Mouse (Mus musculus) liver, embryonic 14.5 days (tissue): ENCODE data around the gene Sugct. TPM values are rescaled to one million over a fixed set of nuclear protein-coding genes. Genes with fewer than 3 reads are reported as not detected.

Source experiments
- ATAC-seq: fragments of 200-750 bp; cut with Nextera tagmentation; 2 replicates; pipeline ENCODE4 v1.8.0; 2017; ENCODE audit warnings: moderate number of reproducible peaks, mild to moderate bottlenecking, moderate library complexity; ENCODE audit not compliant: insufficient read depth
- DNase-seq, 3 experiments: peaks; one replicate each; pipeline ENCODE4 v3.0.0-alpha.2; 2012 to 2013; ENCODE audit warnings: low read depth in 3 of 3, low spot score in 3 of 3
- H3K27ac ChIP-seq: fragments of 300-500 bp; sonication (generic); 2 replicates; pipeline ENCODE4 v1.5.1; 2014; ENCODE audit warnings: moderate library complexity, mild to moderate bottlenecking, control low read depth, inconsistent platforms
- H3K27me3 ChIP-seq: fragments of 300-500 bp; sonication (generic); 2 replicates; pipeline ENCODE4 v1.6.1; 2014; ENCODE audit warnings: mild to moderate bottlenecking, low read length, moderate library complexity; ENCODE audit not compliant: control insufficient read depth, insufficient read depth
- H3K36me3 ChIP-seq: fragments of 300-500 bp; sonication (generic); replicated peaks from 2 replicates; pipeline ENCODE4 v1.6.1; 2014; ENCODE audit warnings: low read depth; ENCODE audit not compliant: control insufficient read depth, insufficient read depth
- H3K4me1 ChIP-seq, 2 experiments: fragments of 200-500 bp in 1 of 2; fragments of 300-500 bp in 1 of 2; sonication (generic) in 1 of 2; replicated peaks; 2 replicates each; pipeline ENCODE4 v1.6.1; 2012 to 2014; ENCODE audit warnings: antibody characterized with exemption in 1 of 2, inconsistent platforms in 1 of 2, low read length in 1 of 2; ENCODE audit not compliant: control insufficient read depth in 2 of 2, insufficient read depth in 2 of 2
- H3K4me2 ChIP-seq: fragments of 300-500 bp; sonication (generic); 2 replicates; pipeline ENCODE4 v1.6.1; 2014; ENCODE audit warnings: low read depth, mild to moderate bottlenecking, control low read depth, moderate library complexity
- H3K4me3 ChIP-seq, 2 experiments: fragments of 200-500 bp in 1 of 2; fragments of 300-500 bp in 1 of 2; sonication (generic) in 1 of 2; 2 replicates each; pipeline ENCODE4 v1.5.1; 2012 to 2014; ENCODE audit warnings: low read depth in 2 of 2, low read length in 2 of 2, mild to moderate bottlenecking in 2 of 2, control low read depth in 1 of 2, inconsistent platforms in 1 of 2, moderate library complexity in 1 of 2; ENCODE audit not compliant: insufficient read depth in 1 of 2
- H3K9ac ChIP-seq: fragments of 300-500 bp; sonication (generic); replicated peaks from 2 replicates; pipeline ENCODE4 v1.6.1; 2014; ENCODE audit warnings: mild to moderate bottlenecking, control low read depth, moderate library complexity
- H3K9me3 ChIP-seq: fragments of 300-500 bp; sonication (generic); 2 replicates; pipeline ENCODE4 v1.6.1; 2016; ENCODE audit warnings: low read length, mixed read lengths; ENCODE audit not compliant: control insufficient read depth
- CTCF ChIP-seq: IDR thresholded peaks from 2 replicates; pipeline ENCODE4 v1.5.1; 2016; ENCODE audit warnings: antibody characterized with exemption, low read depth, control low read depth
- EP300 ChIP-seq: IDR thresholded peaks from 2 replicates; pipeline ENCODE4 v1.6.1; 2016; ENCODE audit warnings: antibody characterized with exemption, low read depth
- WGBS: fragments of 180-500 bp; shearing (Covaris S2); extraction: QIAGEN DNeasy Blood & Tissue Kit; methylation state at CpG from one replicate; pipeline ENCODE4 v1.1.7; 2014; ENCODE audit not compliant: insufficient replicate concordance; 5-methylcytosine and 5-hydroxymethylcytosine counted together
- polyA plus RNA-seq, 2 experiments: library from polyadenylated mRNA; depleted of rRNA in 1 of 2; stranded (reverse) in 1 of 2; unstranded in 1 of 2; fragments of >200 nt; fragmentation: Nextera tagmentation in 1 of 2; extraction: Ambion mirVana in 1 of 2; gene quantifications; 2 replicates each; pipeline versions ENCODE4 v1.2.1 to v1.2.3; 2012 to 2014

Sugct gene
- polyA plus RNA-seq, 2 experiments = 1.4 to 2.9 TPM

GRCm38 (mm10) chr13:17102372-17102771 is 593.0 kb downstream of the Sugct start:
- Histone ChIP-seq H3K9me3 (no peaks in the 10 kb centered on the region), H3K4me1 (no peaks in the 10 kb centered on the region), H3K9ac (no peak overlapping the region), H3K36me3 (no peaks in the 10 kb centered on the region), H3K4me3 (no peak overlapping the region), H3K27ac (no peak overlapping the region), H3K27me3 (no peaks in the 10 kb centered on the region), H3K4me2 (no peak overlapping the region)
- WGBS = 70% methylated on average over 1 of the region's 1 CpGs
- DNase-seq = no peak
- no peak for ATAC-seq
- TF ChIP-seq EP300 = no peak
- TF ChIP-seq CTCF = no peak

DNA sequence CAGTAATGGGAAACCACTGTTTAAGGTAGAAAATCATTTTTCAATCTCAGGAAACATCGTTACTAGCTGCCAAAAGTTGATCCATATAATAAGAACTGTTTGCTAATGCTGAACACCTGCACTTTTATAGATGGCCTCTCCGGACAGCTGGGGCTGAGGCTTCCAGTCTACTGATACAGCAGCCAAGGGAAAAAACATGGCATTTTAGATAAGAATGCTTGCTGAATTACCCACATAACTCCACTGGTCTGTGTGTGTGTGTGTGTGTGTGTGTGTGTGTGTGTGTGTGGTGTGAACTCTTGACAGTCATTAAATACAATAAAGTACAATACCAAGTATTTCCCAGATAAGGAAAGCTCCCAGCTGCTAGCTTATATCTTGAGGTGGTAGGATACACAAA is 608.8 kb downstream of the Sugct start:
- Histone ChIP-seq H3K36me3 (no peaks in the 10 kb centered on the region), H3K9ac (no peak overlapping the region), H3K9me3 (no peaks in the 10 kb centered on the region), H3K4me3 (no peak overlapping the region), H3K27ac (no peak overlapping the region), H3K4me1 (0 out of 4 replicates have a peak, but pooled peaks cover 0 to under 1% of the 10 kb centered on the region in 2 experiments), H3K27me3 (no peaks in the 10 kb centered on the region), H3K4me2 (no peak overlapping the region)
- ATAC-seq (no peak), DNase-seq (no peak)
- TF ChIP-seq EP300 (no peak), CTCF (no peak)
- 22% methylated on average over 2 of the region's 2 CpGs for WGBS

- Histone ChIP-seq H3K4me1 (0 out of 4 replicates have a peak, but pooled peaks cover 0 to 2% of the 10 kb centered on the region in 2 experiments), H3K4me3 (no peak overlapping the region), H3K27me3 (no peaks in the 10 kb centered on the region), H3K9me3 (no peaks in the 10 kb centered on the region), H3K36me3 (no peaks in the 10 kb centered on the region), H3K9ac (no peak overlapping the region), H3K4me2 (no peak overlapping the region), H3K27ac (no peak overlapping the region)
- DNase-seq (no peak), ATAC-seq (no peak)
- no peak for TF ChIP-seq CTCF
- no peak for TF ChIP-seq EP300
These were observed 609.2 kb downstream of the Sugct start for GRCm38 (mm10) chr13:17086146-17086545.

GRCm38 (mm10) chr13:17084946-17085852 is 610.2 kb downstream of the Sugct start:
- H3K4me1 ChIP-seq = 0 out of 4 replicates have a peak, but pooled peaks cover 0 to 2% of the 10 kb centered on the region in 2 experiments
- ATAC-seq = no peak
- H3K36me3 ChIP-seq = no peaks in the 10 kb centered on the region
- no peak for DNase-seq
- no peaks in the 10 kb centered on the region for H3K27me3 ChIP-seq
- no peak overlapping the region for H3K9ac ChIP-seq
- TF ChIP-seq CTCF = no peak
- no peak for TF ChIP-seq EP300
- H3K4me2 ChIP-seq = no peak overlapping the region
- no peak overlapping the region for H3K27ac ChIP-seq
- no peaks in the 10 kb centered on the region for H3K9me3 ChIP-seq
- WGBS = 49% methylated on average over 6 of the region's 6 CpGs
- H3K4me3 ChIP-seq = no peak overlapping the region

- 0 out of 4 replicates have a peak, but pooled peaks cover 0 to 2% of the 10 kb centered on the region in 2 experiments for H3K4me1 ChIP-seq
- H3K9me3 ChIP-seq = no peaks in the 10 kb centered on the region
- no peak overlapping the region for H3K27ac ChIP-seq
- DNase-seq = no peak
- no peak overlapping the region for H3K4me3 ChIP-seq
- no peaks in the 10 kb centered on the region for H3K36me3 ChIP-seq
- 30% methylated on average over 2 of the region's 2 CpGs for WGBS
- no peak overlapping the region for H3K4me2 ChIP-seq
- H3K27me3 ChIP-seq = no peaks in the 10 kb centered on the region
- TF ChIP-seq EP300 = no peak
- no peak for TF ChIP-seq CTCF
- no peak for ATAC-seq
- no peak overlapping the region for H3K9ac ChIP-seq
These were observed 613.7 kb downstream of the Sugct start for GRCm38 (mm10) chr13:17081618-17082017.
